Mouse (Mus musculus): ENCODE measurements at regions not wholly inside any gene's neighbourhood (a gene's known extent, or its start where the extent isn't known, plus 50 kb on each side); places are given as distances from the start of the nearest gene placed in this dataset.
"Not testable (repeated sequence)": the region's sequence is repeated elsewhere in the genome, so short reads cannot be mapped to it uniquely, and the experiment has no call there.

- TF ChIP-seq POLR2A (IDR thresholded peaks at IDR 0.05; ENCODE audit: borderline replicate concordance, insufficient read depth, low read length); CTCF (IDR thresholded peaks at IDR 0.05; ENCODE audit: borderline replicate concordance, insufficient read depth, low read depth, low read length): not testable (repeated sequence)
Observed at GRCm38 (mm10) chr17:50353818-50354217, 60.4 kb upstream of the Dazl start.
